ENCODE assay signal across 20 mouse cellular contexts in the genomic region with DNA sequence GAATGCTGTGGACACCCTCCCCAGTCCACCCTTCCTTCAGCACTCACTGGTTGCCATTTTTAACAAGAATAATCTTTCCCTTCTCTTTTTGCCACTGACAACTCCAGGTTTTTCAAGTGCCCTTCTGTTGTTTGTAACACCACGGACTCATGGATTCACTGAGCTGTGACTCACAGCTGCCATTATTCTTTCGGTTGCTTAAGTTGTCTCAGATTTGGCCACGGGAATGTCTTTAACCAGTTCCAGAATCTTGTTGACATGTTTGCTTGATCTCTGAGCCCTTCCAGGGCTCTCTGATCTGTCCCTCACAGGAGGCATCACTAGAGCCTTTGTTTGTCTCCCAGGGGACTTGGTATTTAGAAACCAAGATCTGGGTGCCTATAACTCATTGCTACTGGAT.
DNase-seq lines count a peak whose midpoint lies in the region; ATAC-seq and TF ChIP-seq lines count a peak whose summit lies in the region.
"Had no signal": no experiment of that assay in that cellular context is flagged by ENCODE, and none has a peak within 500 bp of the region (broad histone marks: within the 10 kb centered on the region; RNA-seq: fewer than 3 reads in every experiment).

No protein-coding gene starts in this region.

- peak; percentile 47 for ATAC-seq in Patski
- ATAC-seq: forebrain, embryonic 14.5 days; intestine, embryonic 16.5 days had no signal

- no peaks in the 10 kb centered on the region for H3K4me1 ChIP-seq in cerebellum, adult 2 months (ENCODE audit: control insufficient read depth, insufficient read depth, low read length)
- no peaks in the 10 kb centered on the region for H3K4me1 ChIP-seq in heart, embryonic 10.5 days
- H3K4me1 ChIP-seq: embryonic facial prominence, embryonic 13.5 days; heart, embryonic 13.5 days; hindbrain, embryonic 15.5 days had no signal

- CTCF ChIA-PET in Patski (lab: Charles Lee): interaction anchor here (1.7 kb wide), 1 partner anchor 17 kb away, joined by 4 read pairs; no protein-coding TSS in a partner anchor

- no peak overlapping the region for H3K27ac ChIP-seq in cerebellum, adult 2 months (ENCODE audit: insufficient read depth, low read length)
- H3K27ac ChIP-seq in heart, embryonic 10.5 days: no peak overlapping the region
- H3K27ac ChIP-seq: embryonic facial prominence, embryonic 13.5 days; forebrain, embryonic 10.5 days; gastrocnemius, adult 2 months; heart, embryonic 13.5 days; hindbrain, embryonic 15.5 days had no signal

- POLR2A ChIA-PET in Patski (lab: Charles Lee): no interaction called here

- in situ Hi-C loops in Patski (cut with MboI; ENCODE audit: low pct_unique_long_range_greater_than_20kb): no loop called here

- no peaks in the 10 kb centered on the region for H3K9me3 ChIP-seq in heart, embryonic 10.5 days
- H3K9me3 ChIP-seq: embryonic facial prominence, embryonic 13.5 days; forebrain, embryonic 10.5 days; heart, embryonic 13.5 days; hindbrain, embryonic 15.5 days had no signal

- 21% methylated on average over 3 of the region's 3 CpGs for WGBS in cerebellum, adult 2 months
- 58% methylated on average over 3 of the region's 3 CpGs for WGBS in heart, embryonic 10.5 days

- DNase-seq in adrenal gland, adult 8-10 months: peak; percentile 7
- no peak for DNase-seq in adrenal gland, postnatal 25 days
- peak; percentile 28 for DNase-seq in Patski (ENCODE audit: low read depth, low spot score)
- DNase-seq in adrenal gland, postnatal 36 days: peak; percentile 4 to 14
- DNase-seq in urinary bladder, postnatal 36 days (ENCODE audit: low spot score in 2 of 2): no peak
- DNase-seq in cerebellum, adult 2 months: no peak
- no peak for DNase-seq in heart, embryonic 10.5 days (ENCODE audit: low spot score)
- DNase-seq: cerebellum, adult 18-20 months; cerebellum, postnatal 10 days; gastrocnemius, adult 2 months; gastrocnemius, postnatal 25 days; heart, postnatal 36 days; kidney, adult 8-10 months had no signal

- peaks cover 4% of the 10 kb centered on the region for H3K27me3 ChIP-seq in Patski
- H3K27me3 ChIP-seq in cerebellum, adult 2 months (ENCODE audit: control insufficient read depth, insufficient read depth, low read length): no peaks in the 10 kb centered on the region
- no peaks in the 10 kb centered on the region for H3K27me3 ChIP-seq in heart, embryonic 10.5 days (ENCODE audit: insufficient read depth, poor library complexity, severe bottlenecking)
- H3K27me3 ChIP-seq: CH12.LX; embryonic facial prominence, embryonic 13.5 days; heart, embryonic 13.5 days; hindbrain, embryonic 15.5 days had no signal

- no peak for TF ChIP-seq CTCF in Patski (IDR thresholded peaks at IDR 0.05)
- no peak for TF ChIP-seq CTCF in cerebellum, adult 2 months (IDR thresholded peaks at IDR 0.05; ENCODE audit: borderline replicate concordance, insufficient read depth, low read depth, low read length)

- H3K36me3 ChIP-seq in heart, embryonic 10.5 days: no peaks in the 10 kb centered on the region
- H3K36me3 ChIP-seq: embryonic facial prominence, embryonic 13.5 days; forebrain, embryonic 10.5 days; heart, embryonic 13.5 days; hindbrain, embryonic 15.5 days had no signal

- TF ChIP-seq POLR2A in cerebellum, adult 2 months (IDR thresholded peaks at IDR 0.05; ENCODE audit: borderline replicate concordance, insufficient read depth, low read length): no peak

- H3K4me3 ChIP-seq in cerebellum, adult 2 months (replicated peaks; ENCODE audit: insufficient read depth, low read depth, low read length): no peak overlapping the region
- H3K4me3 ChIP-seq in heart, embryonic 10.5 days: no peak overlapping the region
- H3K4me3 ChIP-seq: embryonic facial prominence, embryonic 13.5 days; forebrain, embryonic 10.5 days; gastrocnemius, adult 2 months; heart, embryonic 13.5 days; hindbrain, embryonic 15.5 days had no signal

Comparison
In these comparisons a context has a peak if more than half of its experiments do, and no peak if none do; other contexts are left out.
1. DNase-seq: peak in adrenal gland, adult 8-10 months (single experiment), Patski (single experiment) and adrenal gland, postnatal 36 days (2 of 2); none in adrenal gland, postnatal 25 days (single experiment), urinary bladder, postnatal 36 days (0 of 2), cerebellum, adult 2 months (0 of 2) and heart, embryonic 10.5 days (single experiment).